Mouse (Mus musculus) hindbrain, postnatal 0 days (tissue): Measurements from ENCODE around the gene Gm266. TPM values are rescaled to one million over a fixed set of nuclear protein-coding genes. Genes with fewer than 3 reads are reported as not detected.

Source experiments
- ATAC-seq: fragments of 200-750 bp; cut with Nextera tagmentation; 2 replicates; pipeline ENCODE4 v1.8.0; 2017; ENCODE audit warnings: mild to moderate bottlenecking, moderate TSS enrichment, moderate library complexity
- DNase-seq: peaks from one replicate; pipeline ENCODE4 v3.0.0-alpha.2; 2015; ENCODE audit warnings: low spot score
- H3K27ac ChIP-seq: fragments of 300-500 bp; sonication (generic); 2 replicates; pipeline ENCODE4 v1.5.1; 2014; ENCODE audit warnings: mild to moderate bottlenecking
- H3K27me3 ChIP-seq: fragments of 300-500 bp; sonication (generic); 2 replicates; pipeline ENCODE4 v1.6.1; 2014; ENCODE audit warnings: low read length, mixed read lengths; ENCODE audit not compliant: insufficient read depth
- H3K36me3 ChIP-seq: fragments of 300-500 bp; sonication (generic); 2 replicates; pipeline ENCODE4 v1.6.1; 2014; ENCODE audit warnings: low read length, mixed read lengths; ENCODE audit not compliant: insufficient read depth
- H3K4me1 ChIP-seq: fragments of 300-500 bp; sonication (generic); 2 replicates; pipeline ENCODE4 v1.6.1; 2014; ENCODE audit warnings: antibody characterized with exemption, low read length, mixed read lengths; ENCODE audit not compliant: insufficient read depth
- H3K4me2 ChIP-seq: fragments of 300-500 bp; sonication (generic); 2 replicates; pipeline ENCODE4 v1.6.1; 2014; ENCODE audit warnings: low read depth, mild to moderate bottlenecking, low read length, moderate library complexity, mixed read lengths
- H3K4me3 ChIP-seq: fragments of 300-500 bp; sonication (generic); 2 replicates; pipeline ENCODE4 v1.5.1; 2014; ENCODE audit warnings: low read length
- H3K9ac ChIP-seq: fragments of 300-500 bp; sonication (generic); replicated peaks from 2 replicates; pipeline ENCODE4 v1.6.1; 2014; ENCODE audit warnings: mild to moderate bottlenecking, low read length, moderate library complexity, mixed read lengths
- H3K9me3 ChIP-seq: fragments of 300-500 bp; sonication (generic); 2 replicates; pipeline ENCODE4 v1.6.1; 2016; ENCODE audit warnings: low read length, mixed read lengths
- CTCF ChIP-seq: IDR thresholded peaks from 2 replicates; pipeline ENCODE4 v1.5.1; 2016; ENCODE audit warnings: antibody characterized with exemption, control low read depth, low read depth
- WGBS: fragments of 180-500 bp; shearing (Covaris S2); extraction: QIAGEN DNeasy Blood & Tissue Kit; methylation state at CpG from one replicate; pipeline ENCODE4 v1.1.7; 2014; 5-methylcytosine and 5-hydroxymethylcytosine counted together
- polyA plus RNA-seq: library from polyadenylated mRNA; unstranded; fragments of >200 nt; fragmentation: Nextera tagmentation; extraction: Ambion mirVana; gene quantifications from 2 replicates; pipeline ENCODE4 v1.2.1, GENCODE M21; 2015
- total RNA-seq: library from RNA; depleted of rRNA; stranded (reverse); fragments of >200 nt; gene quantifications from 2 replicates; pipeline ENCODE4 v1.2.3, GENCODE M21; 2014

Gene Gm266
- total and polyA plus RNA-seq, 2 experiments from 2014 or later, result 11.8 to 22.1 TPM

DNA sequence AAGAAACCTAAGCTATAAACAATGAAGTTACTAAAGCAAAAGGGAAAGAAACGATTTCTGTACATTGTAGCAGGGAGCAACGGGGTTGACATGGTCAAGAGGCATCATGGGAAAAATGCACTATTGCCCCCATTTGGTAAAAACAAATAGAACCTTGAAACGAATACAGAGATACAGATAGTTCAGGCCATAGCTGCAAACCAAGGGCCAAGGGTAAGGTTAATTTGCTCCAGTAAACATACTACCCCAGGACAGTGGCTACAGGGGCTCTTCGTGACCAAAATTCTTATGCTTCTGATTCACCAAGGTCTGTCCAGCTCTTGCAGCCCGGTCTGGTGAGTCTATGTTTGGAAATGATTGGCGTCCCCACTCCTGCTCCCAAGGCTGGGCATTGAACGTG, 22.1 kb downstream of the Gm266 start:
- no peaks in the 10 kb centered on the region for H3K27me3 ChIP-seq
- TF ChIP-seq CTCF, result no peak
- DNase-seq (no peak), ATAC-seq (no peak)
- H3K4me3 ChIP-seq, result no peak overlapping the region
- 86% methylated on average over 7 of the region's 7 CpGs for WGBS
- no peak overlapping the region for H3K4me2 ChIP-seq
- H3K9me3 ChIP-seq, result no peaks in the 10 kb centered on the region
- H3K9ac ChIP-seq, result no peak overlapping the region
- H3K36me3 ChIP-seq, result no peaks in the 10 kb centered on the region
- H3K4me1 ChIP-seq, result 0 out of 2 replicates have a peak, but pooled peaks cover 4% of the 10 kb centered on the region
- H3K27ac ChIP-seq, result no peak overlapping the region

DNA sequence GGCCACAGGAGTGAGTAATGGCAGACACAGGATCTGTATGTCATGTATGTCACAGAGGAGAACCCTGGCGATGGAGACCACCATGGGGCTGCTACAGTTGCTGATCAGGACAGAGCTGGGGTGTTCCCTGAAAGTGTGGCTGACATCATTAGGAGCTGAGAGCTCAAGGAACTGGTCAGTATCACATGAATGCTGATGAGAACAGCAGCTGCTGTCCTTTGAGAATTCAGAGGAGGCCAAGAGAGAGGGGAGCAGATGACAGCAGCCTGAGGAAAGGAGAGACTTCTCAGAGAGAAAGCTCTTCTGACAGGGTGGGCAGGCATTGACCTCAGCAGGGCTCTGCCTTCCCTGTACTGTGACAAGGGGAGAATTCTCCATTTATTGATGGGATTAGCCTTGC, 27.9 kb downstream of the Gm266 start:
- no peak overlapping the region for H3K4me2 ChIP-seq
- TF ChIP-seq CTCF, result no peak
- no peak overlapping the region for H3K27ac ChIP-seq
- no peaks in the 10 kb centered on the region for H3K9me3 ChIP-seq
- no peak overlapping the region for H3K9ac ChIP-seq
- DNase-seq (no peak), ATAC-seq (no peak)
- 73% methylated on average over 1 of the region's 1 CpGs for WGBS
- H3K27me3 ChIP-seq, result no peaks in the 10 kb centered on the region
- no peak overlapping the region for H3K4me3 ChIP-seq
- H3K36me3 ChIP-seq, result no peaks in the 10 kb centered on the region
- H3K4me1 ChIP-seq, result 0 out of 2 replicates have a peak, but pooled peaks cover 4% of the 10 kb centered on the region

DNA sequence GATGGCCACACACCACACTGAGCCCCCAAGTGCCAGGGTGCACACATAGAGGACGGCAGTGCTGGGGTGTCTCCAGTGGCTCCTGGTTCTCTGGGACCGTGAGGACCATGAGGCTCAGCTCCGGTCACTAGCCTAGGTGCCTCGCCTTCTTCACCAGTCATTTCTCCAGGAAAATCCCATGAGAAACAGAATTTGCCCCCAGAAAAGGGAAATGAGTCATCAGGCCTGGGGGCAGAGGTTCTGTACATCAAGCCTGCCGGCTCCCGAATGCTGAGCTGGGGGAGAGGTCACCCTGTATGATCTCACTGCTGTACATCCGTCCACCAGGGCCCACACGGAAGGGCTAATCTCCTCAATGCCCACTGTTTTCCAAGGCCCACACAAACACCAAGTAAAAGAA, 29.8 kb downstream of the Gm266 start:
- H3K4me2 ChIP-seq, result no peak overlapping the region
- DNase-seq, result no peak
- no peaks in the 10 kb centered on the region for H3K9me3 ChIP-seq
- no peak overlapping the region for H3K27ac ChIP-seq
- no peak for ATAC-seq
- no peak overlapping the region for H3K9ac ChIP-seq
- H3K4me3 ChIP-seq, result no peak overlapping the region
- no peaks in the 10 kb centered on the region for H3K36me3 ChIP-seq
- H3K4me1 ChIP-seq, result no peaks in the 10 kb centered on the region
- TF ChIP-seq CTCF, result no peak
- WGBS, result 68% methylated on average over 8 of the region's 8 CpGs
- H3K27me3 ChIP-seq, result no peaks in the 10 kb centered on the region; the same call in 1 of the 2 replicates

DNA sequence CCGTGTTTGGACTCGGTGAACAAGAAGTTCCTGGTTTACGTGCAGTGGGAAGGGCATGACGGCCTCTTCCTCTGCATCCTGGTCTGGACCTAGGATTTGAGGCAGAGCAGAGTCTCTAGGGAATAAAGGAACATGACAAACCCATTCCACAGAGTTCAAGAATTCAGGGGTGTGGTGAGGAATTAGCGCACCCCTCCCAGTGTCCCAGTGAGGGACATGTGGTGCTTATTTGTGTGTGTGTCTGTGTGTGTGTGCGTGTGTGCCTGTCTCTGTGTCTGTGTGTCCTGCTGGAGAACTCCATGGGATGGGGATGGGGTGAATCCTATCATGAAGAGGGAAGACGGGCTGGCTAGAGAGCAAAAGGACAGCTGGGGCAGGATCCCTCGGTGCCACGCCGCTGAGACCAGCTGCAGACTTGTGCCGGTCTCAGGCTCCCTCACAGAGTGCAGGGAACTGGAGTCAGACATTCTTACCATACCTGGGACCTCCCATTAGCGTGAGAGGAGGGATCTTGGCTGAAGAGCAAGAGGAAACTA, 30.2 kb downstream of the Gm266 start:
- Histone ChIP-seq H3K4me1 (no peaks in the 10 kb centered on the region), H3K9ac (no peak overlapping the region), H3K36me3 (no peaks in the 10 kb centered on the region), H3K4me3 (no peak overlapping the region), H3K27ac (no peak overlapping the region), H3K27me3 (peaks cover 3% of the 10 kb centered on the region; the same call in 1 of the 2 replicates), H3K9me3 (no peaks in the 10 kb centered on the region), H3K4me2 (no peak overlapping the region)
- DNase-seq, result no peak
- no peak for ATAC-seq
- no peak for TF ChIP-seq CTCF
- WGBS, result 69% methylated on average over 12 of the region's 12 CpGs

DNA sequence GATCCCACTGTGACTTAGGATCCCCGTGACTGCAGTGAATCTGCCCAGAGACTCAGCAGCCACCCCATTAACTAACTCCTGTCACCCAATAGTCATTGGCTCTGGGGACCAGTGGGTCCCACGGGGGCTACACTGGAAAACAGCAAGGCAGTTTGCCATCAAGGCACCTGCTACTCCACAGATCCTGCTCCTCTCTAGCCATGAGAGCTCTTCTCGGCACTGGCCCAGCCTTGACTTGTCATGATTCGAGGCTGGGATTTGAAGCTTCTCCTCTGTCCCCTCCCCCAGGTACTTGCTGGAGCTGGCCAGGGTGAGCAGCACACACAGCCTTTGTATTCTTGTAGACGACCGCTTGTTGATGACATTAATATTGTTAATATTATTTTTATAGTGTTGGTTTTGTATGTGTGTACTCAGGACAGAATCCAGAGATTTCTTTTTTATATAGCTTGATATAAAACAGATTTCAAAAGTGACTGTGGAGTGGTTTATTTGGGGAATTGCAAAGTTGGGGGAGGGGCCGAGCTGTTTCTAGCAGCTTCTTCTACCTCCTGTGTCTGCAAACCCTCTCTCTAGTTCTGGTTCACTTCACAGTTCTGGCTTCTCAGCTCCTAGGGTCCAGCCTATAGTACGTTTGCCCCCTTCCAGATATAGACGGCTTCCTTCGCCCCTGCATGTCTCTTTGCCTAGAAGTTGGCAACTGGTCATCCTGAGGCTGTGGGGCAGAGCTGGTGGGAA, 30.9 kb downstream of the Gm266 start:
- DNase-seq, result no peak
- Histone ChIP-seq H3K9ac (no peak overlapping the region), H3K36me3 (no peaks in the 10 kb centered on the region), H3K4me1 (no peaks in the 10 kb centered on the region), H3K27me3 (peaks cover 10% of the 10 kb centered on the region; the same call in 1 of the 2 replicates), H3K4me2 (no peak overlapping the region), H3K9me3 (no peaks in the 10 kb centered on the region), H3K4me3 (no peak overlapping the region), H3K27ac (no peak overlapping the region)
- WGBS, result 70% methylated on average over 10 of the region's 10 CpGs
- no peak for ATAC-seq
- no peak for TF ChIP-seq CTCF

DNA sequence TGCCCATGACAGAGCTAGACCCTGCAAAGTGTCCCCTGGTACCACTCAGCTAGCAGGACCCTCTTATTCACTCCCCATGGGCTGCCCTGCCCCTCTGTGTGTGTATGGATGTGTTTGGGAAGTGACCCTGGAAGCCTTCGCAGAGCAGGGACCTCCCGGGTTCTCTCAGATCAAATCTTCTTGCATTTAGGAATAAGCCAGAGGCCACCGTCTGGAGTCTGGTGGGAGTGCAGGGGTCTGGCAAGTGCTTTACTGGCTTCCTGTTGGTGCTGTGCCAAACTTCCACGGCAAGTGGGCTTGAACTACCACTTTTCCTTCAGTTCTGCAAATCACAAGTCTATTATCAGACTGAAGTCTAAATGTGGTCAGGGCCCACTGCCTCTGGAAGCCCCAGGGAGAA, 31.6 kb downstream of the Gm266 start:
- WGBS, result 33% methylated on average over 4 of the region's 4 CpGs

DNA sequence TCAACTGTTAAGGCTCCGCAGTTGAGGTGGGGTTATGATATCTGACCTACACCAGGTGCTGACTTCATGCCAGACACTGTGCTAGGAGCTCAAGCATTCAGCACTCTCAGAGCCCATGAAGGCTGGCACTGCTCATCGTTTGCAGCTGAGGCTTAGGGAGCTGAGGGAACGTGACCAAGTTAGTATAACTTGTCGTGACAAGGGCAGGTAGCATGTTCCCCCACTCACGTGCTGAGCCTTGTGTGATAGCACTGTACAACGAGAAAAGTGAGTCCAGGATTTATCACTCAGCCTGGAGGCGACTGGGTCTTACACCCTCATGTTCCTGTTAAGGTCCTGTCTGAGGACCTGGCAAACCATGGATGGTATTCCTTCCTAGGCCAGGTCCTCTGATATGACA, 34.1 kb downstream of the Gm266 start:
- ATAC-seq, result no peak
- no peak overlapping the region for H3K4me3 ChIP-seq
- no peaks in the 10 kb centered on the region for H3K9me3 ChIP-seq
- H3K4me1 ChIP-seq, result no peaks in the 10 kb centered on the region
- no peaks in the 10 kb centered on the region for H3K36me3 ChIP-seq
- TF ChIP-seq CTCF, result no peak
- no peak overlapping the region for H3K27ac ChIP-seq
- H3K9ac ChIP-seq, result no peak overlapping the region
- peaks cover 40% of the 10 kb centered on the region for H3K27me3 ChIP-seq
- 90% methylated on average over 7 of the region's 7 CpGs for WGBS
- DNase-seq, result no peak
- H3K4me2 ChIP-seq, result no peak overlapping the region

More for the DNA sequence above, 31.6 kb downstream of the Gm266 start:
- H3K4me1 ChIP-seq, result no peaks in the 10 kb centered on the region
- H3K36me3 ChIP-seq, result no peaks in the 10 kb centered on the region
- ATAC-seq (peak; percentile 28; the same call in 1 of the 2 replicates), DNase-seq (peak; percentile 62)
- no peak overlapping the region for H3K27ac ChIP-seq
- H3K9ac ChIP-seq, result no peak overlapping the region
- no peak overlapping the region for H3K4me3 ChIP-seq
- H3K9me3 ChIP-seq, result no peaks in the 10 kb centered on the region
- H3K27me3 ChIP-seq, result peaks cover 15% of the 10 kb centered on the region; the same call in 1 of the 2 replicates
- no peak for TF ChIP-seq CTCF
- H3K4me2 ChIP-seq, result no peak overlapping the region
